9 mouse cellular contexts compared by ENCODE assay signal in genomic region chr1:153424271-153424670, GRCm38 (mm10). TPM values are rescaled to one million over a fixed set of nuclear protein-coding genes. Genes with fewer than 3 reads are reported as not detected.
DNase-seq lines count a peak whose midpoint lies in the region; ATAC-seq and TF ChIP-seq lines count a peak whose summit lies in the region.
"Had no signal": no experiment of that assay in that cellular context is flagged by ENCODE, and none has a peak within 500 bp of the region (broad histone marks: within the 10 kb centered on the region; RNA-seq: fewer than 3 reads in every experiment).

No protein-coding gene starts in this region.

- intact Hi-C loops in heart, postnatal 25 days (cut with DNase I): no loop called here

- no peak overlapping the region for H3K27ac ChIP-seq in heart, embryonic 14.5 days (replicated peaks in 1 of 2; ENCODE audit: control insufficient read depth in 1 of 2, insufficient read depth in 1 of 2, low read depth in 2 of 2, low read length in 2 of 2)
- no peak overlapping the region for H3K27ac ChIP-seq in embryonic facial prominence, embryonic 10.5 days (replicated peaks)
- no peak overlapping the region for H3K27ac ChIP-seq in intestine, embryonic 15.5 days
- no peak overlapping the region for H3K27ac ChIP-seq in midbrain, postnatal 0 days (ENCODE audit: low read depth, low read length)

- ATAC-seq in heart, embryonic 14.5 days (ENCODE audit: insufficient number of reproducible peaks, insufficient read depth, low FRiP score, low read depth): no peak
- peak; percentile 41; the same call in 1 of the 2 replicates for ATAC-seq in intestine, embryonic 15.5 days
- ATAC-seq in midbrain, postnatal 0 days (ENCODE audit: low FRiP score): peak; percentile 68
- ATAC-seq: Patski had no signal

- 18% methylated on average over 12 of the region's 12 CpGs for WGBS in heart, embryonic 14.5 days
- WGBS in embryonic facial prominence, embryonic 10.5 days: 42% methylated on average over 12 of the region's 12 CpGs
- WGBS in intestine, embryonic 15.5 days: 15% methylated on average over 12 of the region's 12 CpGs
- 29% methylated on average over 12 of the region's 12 CpGs for WGBS in midbrain, postnatal 0 days

- no peaks in the 10 kb centered on the region for H3K9me3 ChIP-seq in heart, embryonic 14.5 days (ENCODE audit: control insufficient read depth, low read length)
- H3K9me3 ChIP-seq in embryonic facial prominence, embryonic 10.5 days: no peaks in the 10 kb centered on the region
- no peaks in the 10 kb centered on the region for H3K9me3 ChIP-seq in intestine, embryonic 15.5 days
- H3K9me3 ChIP-seq in midbrain, postnatal 0 days (ENCODE audit: low read length): no peaks in the 10 kb centered on the region

- peak overlapping the region; percentile 59; the same call in 1 of the 2 replicates for H3K9ac ChIP-seq in heart, embryonic 14.5 days (ENCODE audit: low read length)
- H3K9ac ChIP-seq in intestine, embryonic 15.5 days: no peak overlapping the region
- H3K9ac ChIP-seq in midbrain, postnatal 0 days (replicated peaks; ENCODE audit: low read length, poor library complexity, severe bottlenecking): no peak overlapping the region

- TF ChIP-seq CTCF in midbrain, postnatal 0 days (IDR thresholded peaks at IDR 0.05): peak; percentile 38; the same call in 1 of the 2 replicates

- H3K27me3 ChIP-seq in heart, embryonic 14.5 days (ENCODE audit: control insufficient read depth, insufficient read depth, low read length): no peaks in the 10 kb centered on the region
- peaks cover 37% of the 10 kb centered on the region for H3K27me3 ChIP-seq in embryonic facial prominence, embryonic 10.5 days (replicated peaks; ENCODE audit: low read depth, poor library complexity, severe bottlenecking)
- 0 out of 2 replicates have a peak, but pooled peaks cover 5% of the 10 kb centered on the region for H3K27me3 ChIP-seq in intestine, embryonic 15.5 days (replicated peaks)
- H3K27me3 ChIP-seq in midbrain, postnatal 0 days (ENCODE audit: insufficient read depth, low read length): no peaks in the 10 kb centered on the region

- H3K4me2 ChIP-seq in heart, embryonic 14.5 days (ENCODE audit: low read length): peak overlapping the region; percentile 91
- peak overlapping the region; percentile 98 for H3K4me2 ChIP-seq in intestine, embryonic 15.5 days (replicated peaks)
- peak overlapping the region; percentile 89 for H3K4me2 ChIP-seq in midbrain, postnatal 0 days (ENCODE audit: low read depth, low read length, poor library complexity, severe bottlenecking)

- DNase-seq in heart, postnatal 25 days (ENCODE audit: low spot score): no peak
- DNase-seq in ES-CJ7 (ENCODE audit: low read depth, low spot score) (peak; percentile 81), MN1 (ENCODE audit: low spot score) (no peak)
- no peak for DNase-seq in embryonic facial prominence, embryonic 10.5 days (ENCODE audit: low spot score)
- DNase-seq in midbrain, postnatal 0 days (ENCODE audit: low spot score): peak; percentile 64
- DNase-seq in kidney, postnatal 14 days: no peak

- peaks cover 5 to 9% of the 10 kb centered on the region in 2 experiments; a peak in 2 of 4 replicates for H3K4me1 ChIP-seq in heart, embryonic 14.5 days (ENCODE audit: control insufficient read depth in 2 of 2, insufficient read depth in 2 of 2, low read length in 2 of 2)
- peaks cover 15% of the 10 kb centered on the region for H3K4me1 ChIP-seq in embryonic facial prominence, embryonic 10.5 days
- peaks cover 8% of the 10 kb centered on the region; the same call in 1 of the 2 replicates for H3K4me1 ChIP-seq in intestine, embryonic 15.5 days (replicated peaks)
- 0 out of 2 replicates have a peak, but pooled peaks cover 3% of the 10 kb centered on the region for H3K4me1 ChIP-seq in midbrain, postnatal 0 days (ENCODE audit: insufficient read depth, low read length)

- no peaks in the 10 kb centered on the region for H3K36me3 ChIP-seq in heart, embryonic 14.5 days (ENCODE audit: control insufficient read depth, insufficient read depth, low read length)
- H3K36me3 ChIP-seq in embryonic facial prominence, embryonic 10.5 days (replicated peaks): no peaks in the 10 kb centered on the region
- H3K36me3 ChIP-seq in intestine, embryonic 15.5 days: no peaks in the 10 kb centered on the region
- no peaks in the 10 kb centered on the region for H3K36me3 ChIP-seq in midbrain, postnatal 0 days (ENCODE audit: insufficient read depth, low read length)

- peak overlapping the region; percentile 51 to 58 for H3K4me3 ChIP-seq in heart, embryonic 14.5 days (ENCODE audit: control insufficient read depth in 1 of 2, insufficient read depth in 1 of 2, low read depth in 1 of 2, low read length in 2 of 2)
- peak overlapping the region; percentile 74 for H3K4me3 ChIP-seq in embryonic facial prominence, embryonic 10.5 days
- H3K4me3 ChIP-seq in intestine, embryonic 15.5 days (replicated peaks): peak overlapping the region; percentile 48
- H3K4me3 ChIP-seq in midbrain, postnatal 0 days (ENCODE audit: low read depth, low read length): peak overlapping the region; percentile 50

RNA-seq across cellular contexts. Expression of gene Shcbp1l, which starts 0.7 kb away (rescaled TPM):
- polyA plus RNA-seq in heart, embryonic 14.5 days (2014; fragmentation: Nextera tagmentation; extraction: Ambion mirVana): 0.40 and 0.47 TPM in 2 replicates
- not detected for total RNA-seq in heart, postnatal 25 days (2021)
- 0.20 and 0.34 TPM in 2 replicates for polyA plus RNA-seq in embryonic facial prominence, embryonic 10.5 days (2016; fragmentation: Nextera tagmentation; extraction: Ambion mirVana)
- polyA plus RNA-seq in intestine, embryonic 15.5 days (2015; fragmentation: Nextera tagmentation; extraction: Ambion mirVana): 0.13 and 0.26 TPM in 2 replicates
- 0.93 and 2.6 TPM in 2 replicates for total RNA-seq in midbrain, postnatal 0 days (2014; rRNA removed)
- polyA plus RNA-seq in midbrain, postnatal 0 days (2015; fragmentation: Nextera tagmentation; extraction: Ambion mirVana): 1.2 and 1.3 TPM in 2 replicates

Comparison
In these comparisons a context has a peak if more than half of its experiments do, and no peak if none do; other contexts are left out.
1. DNase-seq: peak in ES-CJ7 (single experiment) and midbrain, postnatal 0 days (single experiment); none in heart, postnatal 25 days (single experiment), embryonic facial prominence, embryonic 10.5 days (single experiment), MN1 (single experiment) and kidney, postnatal 14 days (single experiment).
2. Peak in every context shown above with its lines, with median percentiles within 50 percentile points of each other: H3K4me2 ChIP-seq and H3K4me3 ChIP-seq.